Mouse (Mus musculus) lung, postnatal 36 days (tissue): Measurements from ENCODE around the gene Map3k14.
"Not testable (repeated sequence)": the region's sequence is repeated elsewhere in the genome, so short reads cannot be mapped to it uniquely, and the experiment has no call there.

ENCODE experiments used
- DNase-seq: peaks from one replicate; pipeline ENCODE4 v3.0.0; 2022; ENCODE audit warnings: mixed read lengths

The Map3k14 gene

GRCm38 (mm10) chr11:103244856-103245255 lies 22.4 kb downstream of the Map3k14 start:
- no peak for DNase-seq

- DNase-seq = peak; percentile 47
These were observed 26.5 kb downstream of the Map3k14 start for GRCm38 (mm10) chr11:103240740-103241139.

GRCm38 (mm10) chr11:103237757-103238156 lies 29.5 kb downstream of the Map3k14 start:
- DNase-seq = no peak

GRCm38 (mm10) chr11:103236903-103237302 lies 30.4 kb downstream of the Map3k14 start:
- no peak for DNase-seq

- DNase-seq = no peak
These were observed 30.8 kb downstream of the Map3k14 start for GRCm38 (mm10) chr11:103236431-103236830.

GRCm38 (mm10) chr11:103235702-103236101 lies 31.6 kb downstream of the Map3k14 start:
- peak; percentile 58 for DNase-seq

- no peak for DNase-seq
These were observed 32.8 kb downstream of the Map3k14 start for GRCm38 (mm10) chr11:103234447-103234846.

- DNase-seq = peak; percentile 95
These were observed 34.3 kb downstream of the Map3k14 start for GRCm38 (mm10) chr11:103232966-103233365.

- DNase-seq = no peak
These were observed 35.9 kb downstream of the Map3k14 start for GRCm38 (mm10) chr11:103231367-103231766.

GRCm38 (mm10) chr11:103230626-103231025 lies 36.6 kb downstream of the Map3k14 start:
- DNase-seq = no peak

- DNase-seq = no peak
These were observed 37.7 kb downstream of the Map3k14 start for GRCm38 (mm10) chr11:103229608-103230007.

- no peak for DNase-seq
These were observed 43.3 kb downstream of the Map3k14 start for GRCm38 (mm10) chr11:103223951-103224456.

GRCm38 (mm10) chr11:103223444-103223843 lies 43.8 kb downstream of the Map3k14 start:
- no peak for DNase-seq

- DNase-seq = not testable (repeated sequence)
These were observed 44.6 kb downstream of the Map3k14 start for GRCm38 (mm10) chr11:103222718-103223117.

GRCm38 (mm10) chr11:103221437-103221836 lies 45.8 kb downstream of the Map3k14 start:
- DNase-seq = no peak

- no peak for DNase-seq
These were observed 47.3 kb downstream of the Map3k14 start for GRCm38 (mm10) chr11:103219995-103220394.

GRCm38 (mm10) chr11:103219259-103219658 lies 48.0 kb downstream of the Map3k14 start:
- DNase-seq = no peak

- no peak for DNase-seq
These were observed 48.8 kb downstream of the Map3k14 start for GRCm38 (mm10) chr11:103218517-103218901.

GRCm38 (mm10) chr11:103217790-103218516 lies 49.3 kb downstream of the Map3k14 start, which contains the start of gene Spata32:
Gene Spata32, minus strand, starts transcription at chr11:103218432.
- peak; percentile 61 for DNase-seq

- no peak for DNase-seq
These were observed 51.9 kb downstream of the Map3k14 start for GRCm38 (mm10) chr11:103215355-103215754.

- DNase-seq = no peak
These were observed 53.6 kb downstream of the Map3k14 start for GRCm38 (mm10) chr11:103213712-103214111.

GRCm38 (mm10) chr11:103210291-103210690 lies 57.0 kb downstream of the Map3k14 start:
- no peak for DNase-seq

GRCm38 (mm10) chr11:103208458-103208857 lies 58.8 kb downstream of the Map3k14 start, which contains the start of gene 1700023F06Rik:
Gene 1700023F06Rik, minus strand, starts transcription at chr11:103208558.
- DNase-seq = no peak

- DNase-seq = no peak
These were observed 61.1 kb downstream of the Map3k14 start for GRCm38 (mm10) chr11:103206203-103206602.

- DNase-seq = no peak
These were observed 64.9 kb downstream of the Map3k14 start for GRCm38 (mm10) chr11:103202376-103202775.
